Mouse (Mus musculus) bone marrow, adult 2 months (tissue): ENCODE measurements around the gene Fiz1.

Experiments
- CTCF ChIP-seq: fragments of 200-500 bp; IDR thresholded peaks from 2 replicates; pipeline ENCODE4 v1.5.1; 2011; ENCODE audit warnings: low read length, control low read depth; ENCODE audit not compliant: control insufficient read depth, insufficient read depth
- POLR2A ChIP-seq: fragments of 200-500 bp; IDR thresholded peaks from 2 replicates; pipeline ENCODE4 v1.6.1; 2011; ENCODE audit warnings: low read depth, mild to moderate bottlenecking, control low read depth, low read length, borderline replicate concordance; ENCODE audit not compliant: control insufficient read depth

DNA sequence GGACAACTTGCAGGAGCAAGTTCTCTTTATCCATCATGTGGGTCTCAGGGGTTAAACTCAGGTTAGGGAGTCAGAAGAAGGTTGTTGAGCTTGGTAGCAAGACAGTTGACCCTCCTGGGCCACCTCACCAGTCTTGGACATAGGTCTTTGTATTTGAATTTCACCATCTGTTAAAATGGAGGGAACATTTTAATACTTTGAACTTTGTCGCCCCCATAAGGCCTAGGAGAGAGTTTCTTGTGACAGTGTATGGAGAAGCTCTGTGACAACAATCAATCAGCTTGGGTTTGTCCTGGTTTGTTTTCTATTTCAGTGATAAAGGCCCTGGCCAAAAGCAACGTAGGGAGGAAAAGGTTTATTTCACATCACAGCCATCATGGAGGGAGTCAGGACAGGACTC lies 32.8 kb upstream of the Fiz1 start:
- TF ChIP-seq CTCF (no peak), POLR2A (no peak)
